Mouse (Mus musculus) hindbrain, embryonic 15.5 days (tissue): ENCODE measurements at regions not wholly inside any gene's neighbourhood (a gene's known extent, or its start where the extent isn't known, plus 50 kb on each side); places are given as distances from the start of the nearest gene placed in this dataset. TPM values are rescaled to one million over a fixed set of nuclear protein-coding genes. Genes with fewer than 3 reads are reported as not detected.

ENCODE experiments used
- ATAC-seq: fragments of 200-750 bp; cut with Nextera tagmentation; 2 replicates; pipeline ENCODE4 v1.8.0; 2017; ENCODE audit warnings: low read depth, moderate number of reproducible peaks, moderate TSS enrichment; ENCODE audit not compliant: low FRiP score
- H3K27ac ChIP-seq: fragments of 300-500 bp; sonication (generic); replicated peaks from 2 replicates; pipeline ENCODE4 v1.5.1; 2015; ENCODE audit warnings: mild to moderate bottlenecking, inconsistent platforms
- H3K27me3 ChIP-seq: fragments of 300-500 bp; sonication (generic); 2 replicates; pipeline ENCODE4 v1.6.1; 2015; ENCODE audit warnings: control low read depth, inconsistent platforms
- H3K36me3 ChIP-seq: fragments of 300-500 bp; sonication (generic); 2 replicates; pipeline ENCODE4 v1.6.1; 2015; ENCODE audit warnings: control low read depth, inconsistent platforms
- H3K4me1 ChIP-seq: fragments of 300-500 bp; sonication (generic); replicated peaks from 2 replicates; pipeline ENCODE4 v1.6.1; 2015; ENCODE audit warnings: control low read depth, inconsistent platforms
- H3K4me2 ChIP-seq: fragments of 300-500 bp; sonication (generic); 2 replicates; pipeline ENCODE4 v1.6.1; 2015; ENCODE audit warnings: moderate library complexity, mild to moderate bottlenecking, inconsistent platforms
- H3K4me3 ChIP-seq: fragments of 300-500 bp; sonication (generic); 2 replicates; pipeline ENCODE4 v1.5.1; 2015; ENCODE audit warnings: mild to moderate bottlenecking, inconsistent platforms
- H3K9ac ChIP-seq: fragments of 300-500 bp; sonication (generic); 2 replicates; pipeline ENCODE4 v1.6.1; 2015; ENCODE audit warnings: inconsistent platforms
- H3K9me3 ChIP-seq: fragments of 300-500 bp; sonication (generic); 2 replicates; pipeline ENCODE4 v1.6.1; 2016; ENCODE audit warnings: control low read depth, inconsistent platforms
- whole genome bisulfite sequencing: fragments of 180-500 bp; shearing (Covaris S2); methylation state at CpG from one replicate; pipeline ENCODE4 v1.1.7; 2015; 5-methylcytosine and 5-hydroxymethylcytosine counted together
- microRNA-seq: library from miRNA; unstranded; fragments of <30 nt; microRNA quantifications from one replicate; pipeline ENCODE4, GENCODE M21; 2016

- peaks cover 11% of the 10 kb centered on the region for H3K4me1 ChIP-seq
- H3K36me3 ChIP-seq, result no peaks in the 10 kb centered on the region
- 42% methylated on average over 6 of the region's 6 CpGs for WGBS
- no peak overlapping the region for H3K4me3 ChIP-seq
- ATAC-seq, result no peak
- no peak overlapping the region for H3K4me2 ChIP-seq
- no peaks in the 10 kb centered on the region for H3K27me3 ChIP-seq
- no peaks in the 10 kb centered on the region for H3K9me3 ChIP-seq
- no peak overlapping the region for H3K9ac ChIP-seq
- no peak overlapping the region for H3K27ac ChIP-seq
Observed at GRCm38 (mm10) chr4:152633896-152634295, 156.2 kb upstream of the Kcnab2 start.

GRCm38 (mm10) chr4:152628111-152628510 is 150.4 kb upstream of the Kcnab2 start:
- Histone ChIP-seq H3K4me3 (no peak overlapping the region), H3K27me3 (no peaks in the 10 kb centered on the region), H3K9me3 (no peaks in the 10 kb centered on the region), H3K4me2 (no peak overlapping the region), H3K9ac (no peak overlapping the region), H3K4me1 (peaks cover 37% of the 10 kb centered on the region), H3K36me3 (no peaks in the 10 kb centered on the region), H3K27ac (no peak overlapping the region)
- no peak; the same call in 1 of the 2 replicates for ATAC-seq
- 77% methylated on average over 4 of the region's 4 CpGs for WGBS

- Histone ChIP-seq H3K27me3 (no peaks in the 10 kb centered on the region), H3K4me3 (no peak overlapping the region), H3K4me2 (peak overlapping the region; percentile 35), H3K27ac (peak overlapping the region; percentile 77), H3K4me1 (peaks cover 46% of the 10 kb centered on the region), H3K36me3 (no peaks in the 10 kb centered on the region), H3K9me3 (no peaks in the 10 kb centered on the region), H3K9ac (no peak overlapping the region)
- 3% methylated on average over 22 of the region's 22 CpGs for WGBS
- ATAC-seq, result peak; percentile 76
Observed at GRCm38 (mm10) chr4:152625032-152626003, 147.6 kb upstream of the Kcnab2 start.

- no peaks in the 10 kb centered on the region for H3K27me3 ChIP-seq
- WGBS, result 60% methylated on average over 9 of the region's 9 CpGs
- peak; percentile 14; the same call in 1 of the 2 replicates for ATAC-seq
Observed at GRCm38 (mm10) chr4:152622022-152622777, 144.5 kb upstream of the Kcnab2 start.

GRCm38 (mm10) chr4:152617636-152618035 is 140.0 kb upstream of the Kcnab2 start:
- Histone ChIP-seq H3K4me1 (peaks cover 5% of the 10 kb centered on the region), H3K4me2 (no peak overlapping the region), H3K9me3 (no peaks in the 10 kb centered on the region), H3K4me3 (no peak overlapping the region), H3K9ac (no peak overlapping the region), H3K27me3 (no peaks in the 10 kb centered on the region), H3K27ac (no peak overlapping the region), H3K36me3 (no peaks in the 10 kb centered on the region)
- ATAC-seq, result no peak
- WGBS, result 48% methylated on average over 3 of the region's 3 CpGs

More at GRCm38 (mm10) chr4:152622022-152622777, 144.5 kb upstream of the Kcnab2 start:
- Histone ChIP-seq H3K27ac (peak overlapping the region; percentile 69), H3K4me1 (peaks cover 41% of the 10 kb centered on the region), H3K9me3 (no peaks in the 10 kb centered on the region), H3K36me3 (no peaks in the 10 kb centered on the region), H3K4me2 (peak overlapping the region; percentile 32), H3K4me3 (no peak overlapping the region), H3K9ac (peak overlapping the region; percentile 25; the same call in 1 of the 2 replicates)

GRCm38 (mm10) chr4:152615155-152615554 is 137.5 kb upstream of the Kcnab2 start:
- H3K4me3 ChIP-seq, result no peak overlapping the region
- H3K27ac ChIP-seq, result no peak overlapping the region
- 91% methylated on average over 2 of the region's 2 CpGs for WGBS
- no peak for ATAC-seq
- no peaks in the 10 kb centered on the region for H3K9me3 ChIP-seq
- H3K4me2 ChIP-seq, result no peak overlapping the region
- H3K9ac ChIP-seq, result no peak overlapping the region
- H3K36me3 ChIP-seq, result no peaks in the 10 kb centered on the region
- H3K4me1 ChIP-seq, result no peaks in the 10 kb centered on the region
- H3K27me3 ChIP-seq, result no peaks in the 10 kb centered on the region

GRCm38 (mm10) chr4:152614356-152615100 is 136.9 kb upstream of the Kcnab2 start:
- Histone ChIP-seq H3K27me3 (no peaks in the 10 kb centered on the region), H3K27ac (no peak overlapping the region), H3K4me3 (no peak overlapping the region), H3K9ac (no peak overlapping the region), H3K4me2 (no peak overlapping the region), H3K9me3 (no peaks in the 10 kb centered on the region), H3K4me1 (no peaks in the 10 kb centered on the region), H3K36me3 (no peaks in the 10 kb centered on the region)
- 91% methylated on average over 13 of the region's 13 CpGs for WGBS
- ATAC-seq, result no peak

Small RNA genes in the stretch of these regions (microRNA-seq; reads per million reads assigned to microRNA genes)
- gene Gm25779, result not detected
